Mouse (Mus musculus) G1E (cell line): Measurements from ENCODE around the gene Ap5b1. TPM values are rescaled to one million over a fixed set of nuclear protein-coding genes. Genes with fewer than 3 reads are reported as not detected.

Experiments
- ATAC-seq: 2 replicates; pipeline ENCODE4 v1.8.0; 2016; ENCODE audit warnings: mild to moderate bottlenecking; ENCODE audit not compliant: insufficient number of reproducible peaks, poor library complexity, low FRiP score, severe bottlenecking; ENCODE audit errors: extremely low read depth
- DNase-seq: peaks from one replicate; pipeline ENCODE4 v3.0.0; 2012; ENCODE audit warnings: low spot score
- H3K27me3 ChIP-seq: 2 replicates; pipeline ENCODE4 v1.6.1; 2012; ENCODE audit warnings: mild to moderate bottlenecking, low read length, inconsistent platforms; ENCODE audit not compliant: insufficient read depth
- H3K36me3 ChIP-seq: replicated peaks from 2 replicates; pipeline ENCODE3; 2012; ENCODE audit warnings: mild to moderate bottlenecking, inconsistent platforms
- H3K4me1 ChIP-seq: 2 replicates; pipeline ENCODE4 v1.6.1; 2012; ENCODE audit warnings: low read depth, low read length, inconsistent platforms, mixed read lengths; ENCODE audit not compliant: insufficient read depth
- H3K4me3 ChIP-seq: 2 replicates; pipeline ENCODE4 v1.5.1; 2012; ENCODE audit warnings: low read depth, mild to moderate bottlenecking, inconsistent platforms, low read length, moderate library complexity, mixed read lengths
- H3K9me3 ChIP-seq: replicated peaks from 2 replicates; pipeline ENCODE4 v1.6.1; 2012; ENCODE audit warnings: inconsistent platforms
- CTCF ChIP-seq: IDR thresholded peaks from 2 replicates; pipeline ENCODE4 v1.5.1; 2012; ENCODE audit warnings: low read depth, low read length, inconsistent platforms, mixed read lengths
- GATA1 ChIP-seq: IDR thresholded peaks from 2 replicates; pipeline ENCODE4 v1.6.1; 2012; ENCODE audit warnings: borderline replicate concordance, low read length, inconsistent platforms, mixed read lengths
- GATA2 ChIP-seq: IDR thresholded peaks from 2 replicates; pipeline ENCODE4 v1.6.1; 2012; ENCODE audit warnings: low read depth, low read length, inconsistent platforms, borderline replicate concordance
- POLR2AphosphoS5 ChIP-seq: IDR thresholded peaks from 2 replicates; pipeline ENCODE4 v1.6.1; 2012; ENCODE audit warnings: low read depth, low read length, inconsistent platforms; ENCODE audit not compliant: insufficient replicate concordance
- TAL1 ChIP-seq: conservative IDR thresholded peaks from 2 replicates; pipeline ENCODE4 v1.6.1; 2012; ENCODE audit warnings: low read depth, low read length, inconsistent platforms, mixed read lengths
- polyA plus RNA-seq: library from polyadenylated mRNA; stranded (reverse); fragments of >175 nt; gene quantifications from 2 replicates; pipeline ENCODE4 v1.2.3, GENCODE M21; 2012
- total RNA-seq, 2 experiments: library from RNA; stranded (forward) in 1 of 2; stranded (reverse) in 1 of 2; fragments of 200-1000 nt in 1 of 2; fragments of >200 nt in 1 of 2; fragmentation: Nextera tagmentation in 1 of 2; gene quantifications; 2 replicates each; pipeline ENCODE4 v1.2.3; 2014 to 2017

Gene Ap5b1
- total and polyA plus RNA-seq, 3 experiments: 6.5 to 16.4 (median 11.0) TPM

DNA sequence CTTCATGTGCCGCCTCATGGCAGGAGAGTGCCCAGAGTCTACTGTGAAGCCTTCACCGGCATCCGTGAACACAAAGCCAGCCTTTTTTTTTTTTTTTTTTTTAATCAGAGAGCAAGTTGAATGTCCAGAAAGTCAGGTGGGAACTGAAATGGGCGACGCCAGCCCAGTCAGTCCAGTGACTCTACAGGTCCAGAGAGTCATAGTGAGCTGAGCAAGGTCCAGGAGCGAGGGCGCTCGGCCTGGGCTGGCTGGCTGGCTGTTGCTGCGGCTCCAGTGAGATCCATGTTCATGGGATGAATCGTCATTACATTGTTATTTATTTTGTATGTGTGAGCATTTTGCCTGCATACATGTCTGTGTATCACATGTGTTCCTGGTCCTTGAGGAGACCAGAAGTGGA is 5.0 kb upstream of the Ap5b1 start:
- Histone ChIP-seq H3K9me3 (peaks cover 15% of the 10 kb centered on the region), H3K36me3 (no peaks in the 10 kb centered on the region), H3K4me1 (peaks cover 16% of the 10 kb centered on the region), H3K4me3 (no peak overlapping the region), H3K27me3 (peaks cover 52% of the 10 kb centered on the region)
- TF ChIP-seq CTCF (no peak), GATA2 (no peak), GATA1 (no peak), TAL1 (no peak), POLR2AphosphoS5 (no peak)
- no peak for ATAC-seq
- DNase-seq: no peak

GRCm38 (mm10) chr19:5566316-5566715 is 1.5 kb upstream of the Ap5b1 start:
- no peak overlapping the region; the same call in 1 of the 2 replicates for H3K4me3 ChIP-seq
- no peak for DNase-seq
- no peak for ATAC-seq
- peaks cover 45% of the 10 kb centered on the region for H3K4me1 ChIP-seq
- peaks cover 19% of the 10 kb centered on the region for H3K27me3 ChIP-seq
- TF ChIP-seq CTCF (no peak), POLR2AphosphoS5 (no peak), TAL1 (no peak), GATA2 (no peak), GATA1 (no peak)
- no peaks in the 10 kb centered on the region for H3K9me3 ChIP-seq
- peaks cover 25% of the 10 kb centered on the region for H3K36me3 ChIP-seq

GRCm38 (mm10) chr19:5567180-5567533 is 668 bp upstream of the Ap5b1 start:
- peaks cover 16% of the 10 kb centered on the region for H3K27me3 ChIP-seq
- TF ChIP-seq GATA1 (no peak), CTCF (no peak), GATA2 (no peak), POLR2AphosphoS5 (no peak), TAL1 (no peak)
- peak; percentile 30; the same call in 1 of the 2 replicates for ATAC-seq

DNA sequence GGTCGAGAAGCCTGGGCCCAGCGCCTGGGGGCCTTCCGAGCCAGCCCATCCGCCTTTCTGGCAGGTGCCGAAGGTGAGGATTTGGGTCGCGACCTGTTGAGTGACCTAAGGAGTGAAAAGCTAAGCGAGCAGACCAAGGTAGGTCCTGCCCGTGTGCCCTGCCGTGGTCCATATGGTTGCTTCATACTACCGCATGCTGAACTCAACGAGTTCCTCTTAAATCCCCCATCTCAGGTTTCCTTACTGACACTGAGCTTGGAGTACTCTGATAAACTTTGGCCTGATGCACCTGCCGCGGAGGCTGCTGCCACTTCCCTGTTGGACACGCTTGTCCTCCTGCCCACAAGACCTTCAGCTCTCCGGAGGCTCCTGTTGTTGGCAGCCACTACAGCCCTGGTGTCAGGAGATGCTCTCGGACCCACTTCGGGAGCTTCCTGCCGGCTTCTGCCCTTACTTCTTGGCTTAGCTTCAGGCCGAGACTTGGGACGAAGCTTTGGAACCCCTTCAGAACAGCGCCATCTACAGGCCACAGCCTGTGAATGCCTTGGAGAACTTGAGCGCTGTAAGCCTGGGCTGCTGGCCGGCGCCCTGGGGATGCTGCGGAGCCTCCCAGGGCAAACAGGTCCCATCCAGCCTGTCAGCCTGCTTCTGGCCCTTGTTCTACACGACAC is 780 bp downstream of the Ap5b1 start:
- H3K4me3 ChIP-seq: peak overlapping the region; percentile 83
- H3K9me3 ChIP-seq: no peaks in the 10 kb centered on the region
- DNase-seq (peak; percentile 78), ATAC-seq (no peak)
- peaks cover 44% of the 10 kb centered on the region for H3K36me3 ChIP-seq
- H3K4me1 ChIP-seq: peaks cover 48% of the 10 kb centered on the region
- TF ChIP-seq POLR2AphosphoS5 (no peak), GATA1 (no peak), GATA2 (no peak), CTCF (peak; percentile 77), TAL1 (no peak)
- H3K27me3 ChIP-seq: peaks cover 16% of the 10 kb centered on the region

More at GRCm38 (mm10) chr19:5567180-5567533, 668 bp upstream of the Ap5b1 start:
- peaks cover 34% of the 10 kb centered on the region for H3K36me3 ChIP-seq
- H3K9me3 ChIP-seq: no peaks in the 10 kb centered on the region
- peak overlapping the region; percentile 83 for H3K4me3 ChIP-seq
- DNase-seq: no peak
- peaks cover 48% of the 10 kb centered on the region for H3K4me1 ChIP-seq

GRCm38 (mm10) chr19:5569521-5569920 is 1.7 kb downstream of the Ap5b1 start:
- DNase-seq (no peak), ATAC-seq (no peak)
- Histone ChIP-seq H3K27me3 (peaks cover 10% of the 10 kb centered on the region), H3K36me3 (peaks cover 44% of the 10 kb centered on the region), H3K4me1 (peaks cover 48% of the 10 kb centered on the region), H3K4me3 (peak overlapping the region; percentile 33; the same call in 1 of the 2 replicates), H3K9me3 (no peaks in the 10 kb centered on the region)
- TF ChIP-seq CTCF: no peak
- TF ChIP-seq GATA1: no peak
- no peak for TF ChIP-seq TAL1
- no peak for TF ChIP-seq POLR2AphosphoS5
- no peak for TF ChIP-seq GATA2

DNA sequence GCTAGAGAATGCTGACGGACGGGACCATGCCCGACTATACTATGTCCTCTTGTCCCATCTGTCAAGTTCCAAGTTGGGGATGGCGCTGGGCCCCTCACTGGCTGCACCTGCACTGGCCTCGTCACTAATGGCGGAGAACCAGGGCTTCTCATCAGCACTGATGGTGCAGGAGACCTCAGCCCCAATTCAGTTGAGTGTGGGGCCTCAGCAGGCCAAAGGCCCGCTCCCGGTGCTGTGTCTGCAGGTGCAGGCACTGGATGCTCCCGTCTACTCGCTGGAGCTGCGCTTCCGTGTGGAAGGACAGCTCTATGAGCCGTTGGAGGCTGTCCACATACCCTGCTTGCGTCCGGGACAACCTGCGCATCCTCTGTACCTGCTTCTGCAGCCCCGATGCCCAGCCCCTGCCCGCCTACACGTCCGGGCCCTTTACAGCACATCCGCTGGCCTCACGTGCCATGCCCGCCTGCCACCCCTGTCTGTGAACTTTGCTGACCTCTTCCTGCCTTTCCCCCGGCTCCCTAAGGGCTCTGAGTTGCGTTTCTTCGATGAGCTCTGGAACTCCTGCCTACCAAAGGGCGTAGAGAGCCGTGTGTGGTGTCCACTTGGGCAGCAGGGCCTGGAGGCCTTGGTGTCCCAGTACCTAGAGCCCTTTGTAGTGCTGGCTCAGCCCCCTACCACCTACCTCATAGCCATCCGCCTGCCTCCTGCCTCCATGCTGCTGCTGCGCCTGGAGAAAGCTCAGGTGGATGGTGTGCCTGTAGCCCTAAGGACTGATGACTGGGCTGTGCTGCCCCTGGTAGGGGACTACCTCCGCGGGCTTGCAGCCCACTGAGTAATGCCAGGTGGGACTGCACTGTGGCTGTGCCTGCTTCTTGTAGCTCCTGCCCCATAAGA is 2.8 kb downstream of the Ap5b1 start:
- peaks cover 44% of the 10 kb centered on the region for H3K36me3 ChIP-seq
- TF ChIP-seq CTCF: no peak
- no peak for TF ChIP-seq TAL1
- TF ChIP-seq GATA1: no peak
- TF ChIP-seq GATA2: no peak
- no peak for TF ChIP-seq POLR2AphosphoS5
- peak overlapping the region; percentile 36; the same call in 1 of the 2 replicates for H3K4me3 ChIP-seq
- peaks cover 48% of the 10 kb centered on the region for H3K4me1 ChIP-seq
- H3K27me3 ChIP-seq: peaks cover 8% of the 10 kb centered on the region
- DNase-seq (no peak), ATAC-seq (no peak)
- no peaks in the 10 kb centered on the region for H3K9me3 ChIP-seq
